Mouse (Mus musculus) liver, postnatal 0 days (tissue): ENCODE results near the gene Ttc34. TPM values are rescaled to one million over a fixed set of nuclear protein-coding genes. Genes with fewer than 3 reads are reported as not detected.

ENCODE experiments used
- ATAC-seq: fragments of 200-750 bp; cut with Nextera tagmentation; 2 replicates; pipeline ENCODE4 v1.8.0; 2017; ENCODE audit warnings: mild to moderate bottlenecking, moderate library complexity
- DNase-seq: peaks from one replicate; pipeline ENCODE4 v3.0.0-alpha.2; 2016
- H3K27ac ChIP-seq: fragments of 300-500 bp; sonication (generic); 2 replicates; pipeline ENCODE4 v1.5.1; 2014; ENCODE audit warnings: antibody characterized with exemption, moderate library complexity, mild to moderate bottlenecking, low read depth
- H3K27me3 ChIP-seq: fragments of 300-500 bp; sonication (generic); 2 replicates; pipeline ENCODE4 v1.6.1; 2014; ENCODE audit warnings: low read length, control low read depth, mixed read lengths; ENCODE audit not compliant: insufficient read depth
- H3K36me3 ChIP-seq: fragments of 300-500 bp; sonication (generic); replicated peaks from 2 replicates; pipeline ENCODE4 v1.6.1; 2014; ENCODE audit warnings: mild to moderate bottlenecking, control low read depth, low read length, moderate library complexity, mixed read lengths; ENCODE audit not compliant: insufficient read depth
- H3K4me1 ChIP-seq: fragments of 300-500 bp; sonication (generic); 2 replicates; pipeline ENCODE4 v1.6.1; 2014; ENCODE audit warnings: antibody characterized with exemption, mild to moderate bottlenecking, control low read depth; ENCODE audit not compliant: insufficient read depth
- H3K4me2 ChIP-seq: fragments of 300-500 bp; sonication (generic); 2 replicates; pipeline ENCODE4 v1.6.1; 2014; ENCODE audit warnings: low read depth, mild to moderate bottlenecking, low read length, moderate library complexity, mixed read lengths
- H3K4me3 ChIP-seq: fragments of 300-500 bp; sonication (generic); 2 replicates; pipeline ENCODE4 v1.5.1; 2014; ENCODE audit warnings: low read depth, low read length
- H3K9ac ChIP-seq: fragments of 300-500 bp; sonication (generic); replicated peaks from 2 replicates; pipeline ENCODE4 v1.6.1; 2014; ENCODE audit warnings: mild to moderate bottlenecking, moderate library complexity
- H3K9me3 ChIP-seq: fragments of 300-500 bp; sonication (generic); 2 replicates; pipeline ENCODE4 v1.6.1; 2016; ENCODE audit warnings: mild to moderate bottlenecking, control low read depth, low read length, mixed read lengths
- CTCF ChIP-seq: sonication (generic); IDR thresholded peaks from 2 replicates; pipeline ENCODE4 v1.5.1; 2016; ENCODE audit warnings: antibody characterized with exemption, low read depth
- EP300 ChIP-seq: IDR thresholded peaks from 2 replicates; pipeline ENCODE4 v1.6.1; 2016; ENCODE audit warnings: antibody characterized with exemption, low read depth, mild to moderate bottlenecking
- WGBS: fragments of 180-500 bp; shearing (Covaris S2); extraction: QIAGEN DNeasy Blood & Tissue Kit; methylation state at CpG from one replicate; pipeline ENCODE4 v1.1.7; 2014; ENCODE audit not compliant: insufficient replicate concordance; 5-methylcytosine and 5-hydroxymethylcytosine counted together
- polyA plus RNA-seq: library from polyadenylated mRNA; unstranded; fragments of >200 nt; fragmentation: Nextera tagmentation; extraction: Ambion mirVana; gene quantifications from 2 replicates; pipeline ENCODE4 v1.2.1, GENCODE M21; 2015

Ttc34 gene
- polyA plus RNA-seq, 1 experiment from 2014 or later, result not detected

GRCm38 (mm10) chr4:154855721-154856479 is 18.6 kb downstream of the Ttc34 start:
- Histone ChIP-seq H3K27ac (no peak overlapping the region), H3K4me1 (no peaks in the 10 kb centered on the region), H3K27me3 (peaks cover 44% of the 10 kb centered on the region), H3K9me3 (no peaks in the 10 kb centered on the region), H3K4me2 (peak overlapping the region; percentile 65), H3K4me3 (peak overlapping the region; percentile 38), H3K9ac (no peak overlapping the region), H3K36me3 (no peaks in the 10 kb centered on the region)
- peak; percentile 41 for ATAC-seq
- peak; percentile 51 for DNase-seq
- TF ChIP-seq EP300, result no peak
- peak; percentile 47 for TF ChIP-seq CTCF
- under 1% methylated on average over 80 of the region's 110 CpGs for WGBS

GRCm38 (mm10) chr4:154856480-154856837 is 19.2 kb downstream of the Ttc34 start:
- ATAC-seq (no peak), DNase-seq (no peak)
- no peak for TF ChIP-seq EP300
- no peak for TF ChIP-seq CTCF
- no peak overlapping the region for H3K27ac ChIP-seq
- H3K9ac ChIP-seq, result no peak overlapping the region
- no peaks in the 10 kb centered on the region for H3K4me1 ChIP-seq
- H3K27me3 ChIP-seq, result peaks cover 44% of the 10 kb centered on the region
- no peaks in the 10 kb centered on the region for H3K36me3 ChIP-seq
- no peaks in the 10 kb centered on the region for H3K9me3 ChIP-seq
- 17% methylated on average over 9 of the region's 9 CpGs for WGBS
- peak overlapping the region; percentile 38 for H3K4me3 ChIP-seq
- H3K4me2 ChIP-seq, result peak overlapping the region; percentile 65

- Histone ChIP-seq H3K27ac (no peak overlapping the region), H3K4me3 (peak overlapping the region; percentile 38; the same call in 1 of the 2 replicates), H3K27me3 (peaks cover 44% of the 10 kb centered on the region), H3K4me2 (no peak overlapping the region), H3K4me1 (no peaks in the 10 kb centered on the region), H3K9ac (no peak overlapping the region), H3K9me3 (no peaks in the 10 kb centered on the region), H3K36me3 (no peaks in the 10 kb centered on the region)
- 0 out of 2 replicates have a peak, but pooled peaks have one; percentile 6 for TF ChIP-seq CTCF
- TF ChIP-seq EP300, result no peak
- DNase-seq (no peak), ATAC-seq (no peak)
- WGBS, result 75% methylated on average over 7 of the region's 7 CpGs
Measured at GRCm38 (mm10) chr4:154856882-154857281, 19.6 kb downstream of the Ttc34 start.

GRCm38 (mm10) chr4:154857366-154858240 is 20.3 kb downstream of the Ttc34 start:
- Histone ChIP-seq H3K27me3 (peaks cover 44% of the 10 kb centered on the region), H3K9me3 (no peaks in the 10 kb centered on the region), H3K4me1 (no peaks in the 10 kb centered on the region), H3K27ac (no peak overlapping the region), H3K4me3 (no peak overlapping the region), H3K36me3 (no peaks in the 10 kb centered on the region), H3K9ac (no peak overlapping the region), H3K4me2 (no peak overlapping the region)
- ATAC-seq (no peak), DNase-seq (no peak)
- TF ChIP-seq EP300, result no peak
- 76% methylated on average over 10 of the region's 10 CpGs for WGBS

- Histone ChIP-seq H3K9me3 (no peaks in the 10 kb centered on the region), H3K36me3 (no peaks in the 10 kb centered on the region), H3K4me1 (no peaks in the 10 kb centered on the region), H3K4me2 (no peak overlapping the region), H3K27ac (no peak overlapping the region), H3K27me3 (peaks cover 44% of the 10 kb centered on the region), H3K9ac (no peak overlapping the region), H3K4me3 (no peak overlapping the region)
- WGBS, result 48% methylated on average over 3 of the region's 3 CpGs
- DNase-seq (no peak), ATAC-seq (no peak)
- TF ChIP-seq EP300, result no peak
- no peak for TF ChIP-seq CTCF
Measured at GRCm38 (mm10) chr4:154858601-154859000, 21.3 kb downstream of the Ttc34 start.

- ATAC-seq (no peak), DNase-seq (no peak)
- TF ChIP-seq CTCF (no peak), EP300 (no peak)
- H3K27me3 ChIP-seq, result peaks cover 13% of the 10 kb centered on the region
- H3K36me3 ChIP-seq, result no peaks in the 10 kb centered on the region
- 65% methylated on average over 5 of the region's 5 CpGs for WGBS
- H3K4me3 ChIP-seq, result no peak overlapping the region
- H3K9me3 ChIP-seq, result no peaks in the 10 kb centered on the region
- H3K4me1 ChIP-seq, result 0 out of 2 replicates have a peak, but pooled peaks cover 2% of the 10 kb centered on the region
- H3K4me2 ChIP-seq, result no peak overlapping the region
- H3K27ac ChIP-seq, result no peak overlapping the region
- no peak overlapping the region for H3K9ac ChIP-seq
Measured at GRCm38 (mm10) chr4:154861967-154862366, 24.7 kb downstream of the Ttc34 start.
